Mouse (Mus musculus) mesoderm, embryonic 11.5 days (tissue): Measurements from ENCODE around the gene Htr6.

Experiments
- DNase-seq: peaks from one replicate; pipeline ENCODE4 v3.0.0-alpha.2; 2012; ENCODE audit warnings: low read depth, low spot score

Htr6 gene

GRCm38 (mm10) chr4:139088982-139089671 lies 13.8 kb upstream of the Htr6 start:
- DNase-seq: no peak

GRCm38 (mm10) chr4:139086984-139087383 lies 11.6 kb upstream of the Htr6 start:
- no peak for DNase-seq

- DNase-seq: peak; percentile 91
Measured at GRCm38 (mm10) chr4:139086037-139086436, 10.7 kb upstream of the Htr6 start.

- DNase-seq: no peak
Measured at GRCm38 (mm10) chr4:139085337-139085736, 10.0 kb upstream of the Htr6 start.

GRCm38 (mm10) chr4:139082790-139083564 lies 7.6 kb upstream of the Htr6 start:
- DNase-seq: peak; percentile 61

GRCm38 (mm10) chr4:139081270-139081931 lies 6.0 kb upstream of the Htr6 start:
- DNase-seq: no peak

GRCm38 (mm10) chr4:139080259-139080658 lies 4.9 kb upstream of the Htr6 start:
- DNase-seq: no peak

- DNase-seq: no peak
Measured at GRCm38 (mm10) chr4:139079439-139079838, 4.1 kb upstream of the Htr6 start.

- no peak for DNase-seq
Measured at GRCm38 (mm10) chr4:139078726-139079125, 3.4 kb upstream of the Htr6 start.

GRCm38 (mm10) chr4:139078313-139078712 lies 2.9 kb upstream of the Htr6 start:
- DNase-seq: peak; percentile 55

GRCm38 (mm10) chr4:139075915-139076314 lies 545 bp upstream of the Htr6 start:
- DNase-seq: no peak

- DNase-seq: no peak
Measured at GRCm38 (mm10) chr4:139074060-139074459, 1.3 kb downstream of the Htr6 start.

GRCm38 (mm10) chr4:139068287-139068686 lies 7.1 kb downstream of the Htr6 start:
- no peak for DNase-seq

- no peak for DNase-seq
Measured at GRCm38 (mm10) chr4:139064831-139065230, 10.5 kb downstream of the Htr6 start.

- peak; percentile 76 for DNase-seq
Measured at GRCm38 (mm10) chr4:139059569-139059968, 15.8 kb downstream of the Htr6 start.

- DNase-seq: no peak
Measured at GRCm38 (mm10) chr4:139058029-139058428, 17.3 kb downstream of the Htr6 start.

GRCm38 (mm10) chr4:139057291-139057690 lies 18.1 kb downstream of the Htr6 start:
- DNase-seq: no peak

GRCm38 (mm10) chr4:139055744-139056143 lies 19.6 kb downstream of the Htr6 start:
- DNase-seq: no peak

GRCm38 (mm10) chr4:139055336-139055735 lies 20.0 kb downstream of the Htr6 start:
- no peak for DNase-seq

GRCm38 (mm10) chr4:139054300-139054923 lies 21.0 kb downstream of the Htr6 start:
- DNase-seq: no peak

- no peak for DNase-seq
Measured at GRCm38 (mm10) chr4:139053391-139053790, 22.0 kb downstream of the Htr6 start.

GRCm38 (mm10) chr4:139052796-139053195 lies 22.6 kb downstream of the Htr6 start:
- DNase-seq: no peak
